Mouse (Mus musculus) lung, postnatal 0 days (tissue): ENCODE results near the gene Krr1. TPM values are rescaled to one million over a fixed set of nuclear protein-coding genes. Genes with fewer than 3 reads are reported as not detected.
"Not testable (repeated sequence)": the region's sequence is repeated elsewhere in the genome, so short reads cannot be mapped to it uniquely, and the experiment has no call there.

Experiments used
- ATAC-seq: fragments of 200-750 bp; cut with Nextera tagmentation; 2 replicates; pipeline ENCODE4 v1.8.0; 2017; ENCODE audit warnings: moderate library complexity
- DNase-seq: peaks from one replicate; pipeline ENCODE4 v3.0.0-alpha.2; 2016; ENCODE audit warnings: low spot score
- H3K27ac ChIP-seq: fragments of 300-500 bp; sonication (generic); 2 replicates; pipeline ENCODE4 v1.5.1; 2014; ENCODE audit warnings: antibody characterized with exemption, mild to moderate bottlenecking, low read length, mixed read lengths
- H3K27me3 ChIP-seq: fragments of 300-500 bp; sonication (generic); replicated peaks from 2 replicates; pipeline ENCODE4 v1.6.1; 2014; ENCODE audit warnings: low read length, mixed read lengths; ENCODE audit not compliant: insufficient read depth
- H3K36me3 ChIP-seq: fragments of 300-500 bp; sonication (generic); 2 replicates; pipeline ENCODE4 v1.6.1; 2014; ENCODE audit warnings: low read length, mixed read lengths; ENCODE audit not compliant: insufficient read depth
- H3K4me1 ChIP-seq: fragments of 300-500 bp; sonication (generic); 2 replicates; pipeline ENCODE4 v1.6.1; 2014; ENCODE audit warnings: antibody characterized with exemption, low read depth, low read length, mixed read lengths; ENCODE audit not compliant: insufficient read depth
- H3K4me2 ChIP-seq: fragments of 300-500 bp; sonication (generic); replicated peaks from 2 replicates; pipeline ENCODE4 v1.6.1; 2014; ENCODE audit warnings: low read depth, mild to moderate bottlenecking, low read length, moderate library complexity, mixed read lengths
- H3K4me3 ChIP-seq: fragments of 300-500 bp; sonication (generic); 2 replicates; pipeline ENCODE4 v1.5.1; 2014; ENCODE audit warnings: low read depth, low read length
- H3K9ac ChIP-seq: fragments of 300-500 bp; sonication (generic); replicated peaks from 2 replicates; pipeline ENCODE4 v1.6.1; 2014; ENCODE audit warnings: low read depth, mild to moderate bottlenecking
- H3K9me3 ChIP-seq: fragments of 300-500 bp; sonication (generic); 2 replicates; pipeline ENCODE4 v1.6.1; 2016; ENCODE audit warnings: low read length, mixed read lengths
- CTCF ChIP-seq: IDR thresholded peaks from 2 replicates; pipeline ENCODE4 v1.5.1; 2016; ENCODE audit warnings: antibody characterized with exemption, mild to moderate bottlenecking
- EP300 ChIP-seq: IDR thresholded peaks from 2 replicates; pipeline ENCODE4 v1.6.1; 2016; ENCODE audit warnings: antibody characterized with exemption, mild to moderate bottlenecking, control low read depth
- WGBS: fragments of 180-500 bp; shearing (Covaris S2); extraction: QIAGEN DNeasy Blood & Tissue Kit; methylation state at CpG from one replicate; pipeline ENCODE4 v1.1.7; 2014; 5-methylcytosine and 5-hydroxymethylcytosine counted together
- polyA plus RNA-seq: library from polyadenylated mRNA; unstranded; fragments of >200 nt; fragmentation: Nextera tagmentation; extraction: Ambion mirVana; gene quantifications from 2 replicates; pipeline ENCODE4 v1.2.1, GENCODE M21; 2015

Krr1 gene
- polyA plus RNA-seq, 1 experiment from 2014 or later, result 18.6 TPM

DNA sequence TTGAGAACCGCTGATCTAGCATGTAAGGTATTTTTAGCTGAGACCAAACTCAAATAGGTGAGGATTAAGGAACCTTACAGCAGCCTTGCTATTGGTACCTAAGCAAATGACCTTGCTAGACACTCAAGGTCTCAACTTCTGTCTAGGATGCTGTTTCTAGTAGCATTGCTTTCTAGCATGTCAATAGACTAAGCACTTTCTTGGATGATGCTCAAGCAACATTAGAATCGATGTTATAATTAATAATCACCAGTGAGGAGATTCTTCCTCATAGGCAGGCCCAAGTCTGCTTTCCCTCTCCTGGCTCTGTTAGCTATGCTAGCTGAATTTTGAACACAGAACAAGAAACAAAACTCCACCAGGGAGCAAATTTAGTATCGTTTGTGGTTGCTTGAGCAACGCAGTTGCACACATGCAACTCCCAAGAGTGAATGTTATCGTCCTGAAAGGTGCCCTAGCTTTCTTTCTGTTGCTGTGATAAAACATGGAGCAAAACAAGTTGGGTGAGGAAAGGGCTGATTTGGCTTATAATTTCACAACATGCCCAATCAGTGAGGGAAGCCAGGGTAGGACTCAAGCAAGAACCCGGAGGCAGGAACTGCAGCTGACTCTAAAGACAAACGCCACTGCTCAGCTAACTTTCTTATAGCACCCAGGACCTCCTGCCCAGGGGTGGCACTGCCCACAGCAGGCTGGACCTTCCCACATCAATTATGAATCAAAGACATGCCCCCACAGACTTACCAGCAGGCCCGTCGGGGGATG, 29.5 kb downstream of the Krr1 start:
- ATAC-seq, result no peak
- H3K4me2 ChIP-seq, result no peak overlapping the region
- TF ChIP-seq EP300, result no peak
- no peak for TF ChIP-seq CTCF
- no peak for DNase-seq
- H3K4me3 ChIP-seq, result no peak overlapping the region
- no peak overlapping the region for H3K9ac ChIP-seq
- 76% methylated on average over 9 of the region's 9 CpGs for WGBS
- no peaks in the 10 kb centered on the region for H3K36me3 ChIP-seq
- H3K27ac ChIP-seq, result no peak overlapping the region
- no peaks in the 10 kb centered on the region for H3K27me3 ChIP-seq
- H3K4me1 ChIP-seq, result no peaks in the 10 kb centered on the region
- H3K9me3 ChIP-seq, result no peaks in the 10 kb centered on the region

- Histone ChIP-seq H3K9ac (no peak within 1 kb of the TSS), H3K9me3 (no peaks in the 10 kb centered on the region), H3K4me3 (no peak within 1 kb of the TSS), H3K36me3 (no peaks in the 10 kb centered on the region), H3K27me3 (no peaks in the 10 kb centered on the region), H3K27ac (no peak within 1 kb of the TSS), H3K4me2 (no peak within 1 kb of the TSS), H3K4me1 (no peaks in the 10 kb centered on the region)
- TF ChIP-seq EP300 (no peak), CTCF (no peak)
- DNase-seq (peak; percentile 55), ATAC-seq (peak; percentile 43; the same call in 1 of the 2 replicates)
- WGBS, result 46% methylated on average over 9 of the region's 9 CpGs
These were observed 30.2 kb downstream of the Krr1 start, which contains the start of gene Glipr1 for GRCm38 (mm10) chr10:112002544-112003215. Gene Glipr1 (minus strand): TSS chr10:112002631.

- H3K4me2 ChIP-seq, ATAC-seq: not testable (repeated sequence)
- 69% methylated on average over 1 of the region's 1 CpGs for WGBS
These were observed 37.0 kb downstream of the Krr1 start for GRCm38 (mm10) chr10:112009511-112009910.

DNA sequence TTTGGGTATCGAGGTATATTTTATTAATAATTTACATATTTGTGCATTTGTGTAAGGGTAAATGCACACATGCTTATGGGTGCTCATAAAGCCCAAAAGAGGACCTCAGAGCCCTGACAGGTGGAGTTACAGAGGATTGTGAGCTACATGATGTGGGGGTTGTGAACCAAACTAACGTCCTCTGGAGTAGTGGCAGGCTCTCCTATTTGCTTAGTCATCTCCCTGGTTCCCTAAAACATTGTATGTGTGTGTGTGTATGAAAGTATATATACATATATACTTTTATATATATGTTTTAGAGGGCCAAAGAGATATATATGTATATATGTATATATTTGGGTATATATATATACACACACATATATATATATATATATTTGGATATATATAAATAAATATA, 51.1 kb downstream of the Krr1 start:
- Histone ChIP-seq H3K36me3 (no peaks in the 10 kb centered on the region), H3K9me3 (no peaks in the 10 kb centered on the region), H3K4me3 (no peak overlapping the region), H3K27me3 (no peaks in the 10 kb centered on the region), H3K27ac (no peak overlapping the region), H3K4me2 (no peak overlapping the region), H3K9ac (no peak overlapping the region), H3K4me1 (no peaks in the 10 kb centered on the region)
- DNase-seq (no peak), ATAC-seq (no peak)
- 57% methylated on average over 2 of the region's 2 CpGs for WGBS
- TF ChIP-seq CTCF (no peak), EP300 (no peak)

More at GRCm38 (mm10) chr10:112009511-112009910, 37.0 kb downstream of the Krr1 start:
- DNase-seq, H3K27ac ChIP-seq, H3K4me3 ChIP-seq, H3K9me3 ChIP-seq, H3K27me3 ChIP-seq, H3K4me1 ChIP-seq, H3K9ac ChIP-seq, H3K36me3 ChIP-seq: not testable (repeated sequence)

GRCm38 (mm10) chr10:112028689-112029088, 56.2 kb downstream of the Krr1 start:
- not testable (repeated sequence) for H3K36me3 ChIP-seq, ATAC-seq, H3K4me1 ChIP-seq, H3K27ac ChIP-seq, H3K9ac ChIP-seq, DNase-seq, H3K27me3 ChIP-seq, H3K4me3 ChIP-seq, H3K9me3 ChIP-seq, H3K4me2 ChIP-seq
- 66% methylated on average over 3 of the region's 3 CpGs for WGBS

Other genes starting within 250 kb of the Krr1 start
- 9.4 and 9.6 TPM in 2 replicates for gene Glipr1, start 30.0 kb downstream of the Krr1 start, polyA plus RNA-seq
- not detected in 2 replicates for gene Glipr1l1, start 87.5 kb downstream of the Krr1 start, polyA plus RNA-seq
- not detected in 2 replicates for gene Glipr1l2, start 110.7 kb downstream of the Krr1 start, polyA plus RNA-seq
- 0.15 and 0.23 TPM in 2 replicates for gene Glipr1l3, start 187.7 kb downstream of the Krr1 start, polyA plus RNA-seq
- 1.4 and 2.0 TPM in 2 replicates for gene Caps2, start 191.0 kb downstream of the Krr1 start, polyA plus RNA-seq